Comparison of ENCODE assay signal across 12 mouse cellular contexts in genomic region chr17:63025238-63025637, GRCm38 (mm10).
DNase-seq lines count a peak whose midpoint lies in the region; ATAC-seq lines count a peak whose summit lies in the region.
"Had no signal": no experiment of that assay in that cellular context is flagged by ENCODE, and none has a peak within 500 bp of the region (broad histone marks: within the 10 kb centered on the region; RNA-seq: fewer than 3 reads in every experiment).

No protein-coding gene starts in this region.

- intact Hi-C loops in heart, postnatal 14 days (cut with DNase I) = no loop called here

- WGBS in embryonic facial prominence, embryonic 11.5 days = 38% methylated on average over 15 of the region's 15 CpGs
- WGBS in kidney, embryonic 14.5 days = 68% methylated on average over 15 of the region's 15 CpGs

- H3K4me2 ChIP-seq in embryonic facial prominence, embryonic 11.5 days (ENCODE audit: low read depth, low read length) = no peak overlapping the region
- no peak overlapping the region for H3K4me2 ChIP-seq in kidney, embryonic 14.5 days (replicated peaks; ENCODE audit: low read depth, low read length)

- DNase-seq in cerebellum, postnatal 10 days = peak; percentile 37 to 63
- no peak for DNase-seq in cerebellum, adult 11 months
- DNase-seq in embryonic facial prominence, embryonic 11.5 days (ENCODE audit: low spot score) = peak; percentile 55
- DNase-seq in left cerebral cortex, adult 11 months (ENCODE audit: low spot score) = peak; percentile 22
- DNase-seq in neural tube, embryonic 10.5 days (ENCODE audit: extremely low spot score, low spot score) = peak; percentile 34
- DNase-seq in adrenal gland, postnatal 14 days = no peak
- DNase-seq in heart, postnatal 14 days = no peak
- DNase-seq: cerebellum, adult 8-10 months; gastrocnemius, postnatal 36 days; kidney, adult 11 months had no signal

- ATAC-seq in embryonic facial prominence, embryonic 11.5 days (replicated peaks; ENCODE audit: insufficient number of reproducible peaks, low FRiP score, low TSS enrichment, low read depth) = no peak; the same call in 1 of the 2 replicates
- no peak for ATAC-seq in kidney, embryonic 14.5 days (ENCODE audit: low FRiP score, low TSS enrichment)
- ATAC-seq: Patski had no signal

- no peaks in the 10 kb centered on the region; the same call in 1 of the 2 replicates for H3K4me1 ChIP-seq in embryonic facial prominence, embryonic 11.5 days (ENCODE audit: control insufficient read depth, insufficient read depth, low read length)
- no peaks in the 10 kb centered on the region for H3K4me1 ChIP-seq in kidney, embryonic 14.5 days (ENCODE audit: control insufficient read depth, insufficient read depth, low read length)

- H3K27ac ChIP-seq in embryonic facial prominence, embryonic 11.5 days (replicated peaks; ENCODE audit: low read depth, low read length) = no peak overlapping the region
- no peak overlapping the region for H3K27ac ChIP-seq in kidney, embryonic 14.5 days (ENCODE audit: low read depth, low read length)

- no peaks in the 10 kb centered on the region for H3K9me3 ChIP-seq in embryonic facial prominence, embryonic 11.5 days (replicated peaks; ENCODE audit: control insufficient read depth, low read length)
- no peaks in the 10 kb centered on the region for H3K9me3 ChIP-seq in kidney, embryonic 14.5 days (ENCODE audit: control insufficient read depth, low read length)

- no peaks in the 10 kb centered on the region for H3K27me3 ChIP-seq in embryonic facial prominence, embryonic 11.5 days (ENCODE audit: control insufficient read depth, insufficient read depth, low read length)
- no peaks in the 10 kb centered on the region for H3K27me3 ChIP-seq in kidney, embryonic 14.5 days (ENCODE audit: control insufficient read depth, insufficient read depth, low read length)

- no peaks in the 10 kb centered on the region for H3K36me3 ChIP-seq in embryonic facial prominence, embryonic 11.5 days (replicated peaks; ENCODE audit: control insufficient read depth, insufficient read depth, low read depth, low read length)
- no peaks in the 10 kb centered on the region for H3K36me3 ChIP-seq in kidney, embryonic 14.5 days (ENCODE audit: control insufficient read depth, insufficient read depth, low read length)

- H3K4me3 ChIP-seq in embryonic facial prominence, embryonic 11.5 days (ENCODE audit: low read depth, low read length) = no peak overlapping the region
- H3K4me3 ChIP-seq in kidney, embryonic 14.5 days (ENCODE audit: low read length) = no peak overlapping the region

- H3K9ac ChIP-seq in embryonic facial prominence, embryonic 11.5 days (replicated peaks; ENCODE audit: low read length) = no peak overlapping the region
- H3K9ac ChIP-seq in kidney, embryonic 14.5 days (ENCODE audit: low read depth, low read length) = no peak overlapping the region

Comparison
In these comparisons a context has a peak if more than half of its experiments do, and no peak if none do; other contexts are left out.
1. DNase-seq: peak in cerebellum, postnatal 10 days (2 of 2), embryonic facial prominence, embryonic 11.5 days (single experiment), left cerebral cortex, adult 11 months (single experiment) and neural tube, embryonic 10.5 days (single experiment); none in cerebellum, adult 11 months (single experiment), adrenal gland, postnatal 14 days (single experiment) and heart, postnatal 14 days (0 of 2).